Mouse (Mus musculus): ENCODE measurements at regions not wholly inside any gene's neighbourhood (a gene's known extent, or its start where the extent isn't known, plus 50 kb on each side); places are given as distances from the start of the nearest gene placed in this dataset.

DNA sequence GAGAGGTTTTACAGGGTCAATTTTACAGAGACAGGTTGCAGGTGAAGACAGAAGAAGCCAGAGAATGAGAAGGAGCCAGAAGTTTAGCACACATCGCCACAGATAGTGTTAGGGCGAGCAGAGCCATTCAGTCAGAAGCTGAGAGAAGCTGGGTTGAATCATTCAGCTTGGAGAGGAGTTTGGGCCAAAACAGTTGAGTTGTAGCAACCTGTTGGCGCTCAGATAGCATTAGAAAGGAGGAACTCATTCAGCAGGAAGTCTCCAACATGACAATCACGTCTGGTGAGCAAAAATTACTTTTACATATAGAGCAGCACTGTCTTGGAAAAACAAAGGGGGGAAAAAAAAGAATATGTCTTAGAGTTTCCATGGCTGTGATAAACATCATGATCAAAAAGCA is 53.2 kb downstream of the Fam43a start:
- Histone ChIP-seq H3K4me3 (replicated peaks; ENCODE audit: low read length) (no peak overlapping the region), H3K36me3 (ENCODE audit: insufficient read depth, low read length) (no peaks in the 10 kb centered on the region), H3K4me1 (replicated peaks; ENCODE audit: low read depth, low read length) (peaks cover 47% of the 10 kb centered on the region), H3K9me3 (ENCODE audit: low read length) (peaks cover 27% of the 10 kb centered on the region), H3K27me3 (ENCODE audit: insufficient read depth, low read length) (peaks cover 12% of the 10 kb centered on the region)
- no peak for TF ChIP-seq CTCF (conservative IDR thresholded peaks at IDR 0.05; ENCODE audit: low read length)
- TF ChIP-seq NANOG (IDR thresholded peaks at IDR 0.05; ENCODE audit: borderline replicate concordance, low read length): no peak
- no peak for TF ChIP-seq POU5F1 (IDR thresholded peaks at IDR 0.05; ENCODE audit: borderline replicate concordance, low read length)

DNA sequence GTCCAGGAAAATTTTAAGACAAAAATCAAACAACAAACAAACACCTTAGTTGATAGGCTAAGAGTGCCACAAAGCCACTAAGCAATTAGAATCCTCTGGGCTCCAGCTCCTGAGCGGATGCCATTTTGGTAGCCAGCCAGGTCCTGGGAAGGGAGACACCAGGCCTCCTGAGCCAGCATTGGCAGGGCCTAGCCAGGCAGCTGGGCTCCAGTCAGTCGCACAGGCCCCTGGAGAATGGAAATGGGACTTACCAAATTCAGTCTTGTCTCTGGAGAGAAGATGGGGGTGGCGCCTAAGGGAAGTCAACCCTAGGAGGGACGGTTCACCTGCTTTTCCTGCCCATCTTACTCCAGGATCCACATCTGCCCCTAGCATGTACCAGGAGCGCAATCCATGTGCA is 54.3 kb downstream of the Fam43a start:
- TF ChIP-seq POU5F1 (IDR thresholded peaks at IDR 0.05; ENCODE audit: borderline replicate concordance, low read length) (no peak), NANOG (IDR thresholded peaks at IDR 0.05; ENCODE audit: borderline replicate concordance, low read length) (no peak), CTCF (conservative IDR thresholded peaks at IDR 0.05; ENCODE audit: low read length) (no peak)
- H3K9me3 ChIP-seq (ENCODE audit: low read length): peaks cover 15% of the 10 kb centered on the region
- H3K36me3 ChIP-seq (ENCODE audit: insufficient read depth, low read length): no peaks in the 10 kb centered on the region
- no peak overlapping the region for H3K4me3 ChIP-seq (replicated peaks; ENCODE audit: low read length)
- H3K4me1 ChIP-seq (replicated peaks; ENCODE audit: low read depth, low read length): peaks cover 46% of the 10 kb centered on the region
- peaks cover 22% of the 10 kb centered on the region for H3K27me3 ChIP-seq (ENCODE audit: insufficient read depth, low read length)

DNA sequence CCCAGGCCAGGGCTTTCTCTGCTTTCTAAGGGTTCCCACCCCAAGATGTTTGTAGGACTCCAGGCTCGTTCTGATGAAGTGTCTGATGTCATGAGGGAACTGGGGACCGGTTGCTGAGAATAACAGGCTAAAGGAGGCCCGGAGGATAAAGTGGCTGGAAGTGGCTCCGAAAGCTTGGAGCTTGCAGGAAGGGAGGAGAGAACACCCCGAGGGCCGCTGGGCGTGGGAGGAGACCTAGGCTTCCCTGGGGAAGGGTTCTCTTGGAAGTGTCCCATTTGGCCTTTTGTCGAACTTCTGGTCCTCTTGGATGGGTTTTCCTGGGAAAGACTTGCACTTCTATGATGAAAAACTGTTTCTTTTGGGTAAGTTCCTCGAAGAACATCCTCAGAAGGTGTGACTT is 54.7 kb downstream of the Fam43a start:
- H3K4me3 ChIP-seq (replicated peaks; ENCODE audit: low read length): no peak overlapping the region
- H3K9me3 ChIP-seq (ENCODE audit: low read length): peaks cover 12% of the 10 kb centered on the region
- H3K4me1 ChIP-seq (replicated peaks; ENCODE audit: low read depth, low read length): peaks cover 46% of the 10 kb centered on the region
- no peaks in the 10 kb centered on the region for H3K36me3 ChIP-seq (ENCODE audit: insufficient read depth, low read length)
- TF ChIP-seq CTCF (conservative IDR thresholded peaks at IDR 0.05; ENCODE audit: low read length): no peak
- TF ChIP-seq NANOG (IDR thresholded peaks at IDR 0.05; ENCODE audit: borderline replicate concordance, low read length): no peak
- no peak for TF ChIP-seq POU5F1 (IDR thresholded peaks at IDR 0.05; ENCODE audit: borderline replicate concordance, low read length)
- peaks cover 24% of the 10 kb centered on the region for H3K27me3 ChIP-seq (ENCODE audit: insufficient read depth, low read length)

DNA sequence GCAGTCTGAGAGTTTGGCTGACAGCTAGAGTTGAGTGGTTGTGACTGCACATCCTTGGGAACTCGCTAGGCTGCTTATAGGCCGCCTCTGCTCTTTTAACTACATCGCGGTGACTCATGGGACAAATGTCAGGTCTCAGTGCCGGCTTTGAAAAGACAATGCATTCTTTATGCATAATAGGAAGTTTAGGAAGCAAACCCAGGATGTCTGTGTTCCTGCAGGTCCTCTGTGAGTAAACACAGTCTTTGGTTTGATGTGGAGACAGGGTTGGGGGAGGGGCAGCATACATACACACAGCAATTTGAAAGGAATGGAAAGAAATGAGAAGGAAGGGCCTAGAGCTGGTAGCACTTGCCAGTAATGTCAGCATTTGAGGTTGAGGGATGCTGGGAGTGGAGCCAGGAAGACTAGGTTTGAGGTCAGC is 56.3 kb downstream of the Fam43a start:
- Histone ChIP-seq H3K9me3 (ENCODE audit: low read length) (no peaks in the 10 kb centered on the region), H3K36me3 (ENCODE audit: insufficient read depth, low read length) (no peaks in the 10 kb centered on the region), H3K4me1 (replicated peaks; ENCODE audit: low read depth, low read length) (peaks cover 46% of the 10 kb centered on the region), H3K27me3 (ENCODE audit: insufficient read depth, low read length) (peaks cover 24% of the 10 kb centered on the region), H3K4me3 (replicated peaks; ENCODE audit: low read length) (no peak overlapping the region)
- TF ChIP-seq CTCF (conservative IDR thresholded peaks at IDR 0.05; ENCODE audit: low read length): no peak

DNA sequence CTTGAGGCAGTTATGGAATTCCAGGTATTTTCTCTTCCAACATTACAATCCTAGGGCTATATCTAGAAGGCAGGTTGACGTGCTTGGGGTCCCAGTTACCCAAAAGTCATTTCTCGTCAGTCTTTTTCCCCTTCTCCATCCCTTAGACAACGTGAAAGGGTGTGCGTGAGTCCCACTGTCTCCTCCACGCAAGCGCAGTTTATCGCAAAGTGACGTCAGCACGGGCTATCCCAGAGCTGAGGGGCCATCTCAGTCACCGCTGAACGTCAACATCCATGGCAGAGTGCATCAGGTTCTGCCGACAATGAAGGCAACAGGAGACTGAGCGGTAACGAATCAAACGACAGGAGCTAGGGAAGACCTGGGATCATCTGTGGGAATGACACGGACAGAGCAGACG is 57.4 kb downstream of the Fam43a start:
- H3K9me3 ChIP-seq (ENCODE audit: low read length): no peaks in the 10 kb centered on the region
- H3K36me3 ChIP-seq (ENCODE audit: insufficient read depth, low read length): no peaks in the 10 kb centered on the region
- TF ChIP-seq NANOG (IDR thresholded peaks at IDR 0.05; ENCODE audit: borderline replicate concordance, low read length) (no peak), POU5F1 (IDR thresholded peaks at IDR 0.05; ENCODE audit: borderline replicate concordance, low read length) (no peak), CTCF (conservative IDR thresholded peaks at IDR 0.05; ENCODE audit: low read length) (no peak)
- peak overlapping the region; percentile 55 for H3K4me3 ChIP-seq (replicated peaks; ENCODE audit: low read length)
- peaks cover 29% of the 10 kb centered on the region for H3K27me3 ChIP-seq (ENCODE audit: insufficient read depth, low read length)
- peaks cover 56% of the 10 kb centered on the region for H3K4me1 ChIP-seq (replicated peaks; ENCODE audit: low read depth, low read length)

DNA sequence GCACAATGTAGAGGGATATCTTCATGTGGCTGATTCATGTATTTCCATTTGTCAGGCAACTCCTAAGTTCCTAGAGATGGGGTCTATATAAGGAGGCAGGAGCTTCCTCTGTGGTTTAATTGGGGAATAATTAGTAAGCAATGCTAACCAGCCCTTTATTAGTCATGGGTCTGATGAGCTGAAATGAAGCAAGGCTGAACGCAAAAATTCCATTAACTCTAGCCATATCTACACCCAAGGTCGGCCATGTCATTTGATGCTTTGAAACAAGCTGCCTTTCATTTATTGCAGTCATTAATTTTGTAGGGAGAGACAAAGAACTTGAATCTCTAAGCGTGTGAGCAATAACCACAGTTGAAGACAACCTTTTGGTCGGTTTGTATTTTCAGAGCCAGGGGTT is 59.4 kb downstream of the Fam43a start:
- no peaks in the 10 kb centered on the region for H3K36me3 ChIP-seq (ENCODE audit: insufficient read depth, low read length)
- no peaks in the 10 kb centered on the region for H3K9me3 ChIP-seq (ENCODE audit: low read length)
- H3K4me3 ChIP-seq (replicated peaks; ENCODE audit: low read length): no peak overlapping the region
- TF ChIP-seq CTCF (conservative IDR thresholded peaks at IDR 0.05; ENCODE audit: low read length): no peak
- TF ChIP-seq POU5F1 (IDR thresholded peaks at IDR 0.05; ENCODE audit: borderline replicate concordance, low read length): no peak
- no peak for TF ChIP-seq NANOG (IDR thresholded peaks at IDR 0.05; ENCODE audit: borderline replicate concordance, low read length)
- H3K4me1 ChIP-seq (replicated peaks; ENCODE audit: low read depth, low read length): peaks cover 56% of the 10 kb centered on the region
- H3K27me3 ChIP-seq (ENCODE audit: insufficient read depth, low read length): peaks cover 44% of the 10 kb centered on the region

DNA sequence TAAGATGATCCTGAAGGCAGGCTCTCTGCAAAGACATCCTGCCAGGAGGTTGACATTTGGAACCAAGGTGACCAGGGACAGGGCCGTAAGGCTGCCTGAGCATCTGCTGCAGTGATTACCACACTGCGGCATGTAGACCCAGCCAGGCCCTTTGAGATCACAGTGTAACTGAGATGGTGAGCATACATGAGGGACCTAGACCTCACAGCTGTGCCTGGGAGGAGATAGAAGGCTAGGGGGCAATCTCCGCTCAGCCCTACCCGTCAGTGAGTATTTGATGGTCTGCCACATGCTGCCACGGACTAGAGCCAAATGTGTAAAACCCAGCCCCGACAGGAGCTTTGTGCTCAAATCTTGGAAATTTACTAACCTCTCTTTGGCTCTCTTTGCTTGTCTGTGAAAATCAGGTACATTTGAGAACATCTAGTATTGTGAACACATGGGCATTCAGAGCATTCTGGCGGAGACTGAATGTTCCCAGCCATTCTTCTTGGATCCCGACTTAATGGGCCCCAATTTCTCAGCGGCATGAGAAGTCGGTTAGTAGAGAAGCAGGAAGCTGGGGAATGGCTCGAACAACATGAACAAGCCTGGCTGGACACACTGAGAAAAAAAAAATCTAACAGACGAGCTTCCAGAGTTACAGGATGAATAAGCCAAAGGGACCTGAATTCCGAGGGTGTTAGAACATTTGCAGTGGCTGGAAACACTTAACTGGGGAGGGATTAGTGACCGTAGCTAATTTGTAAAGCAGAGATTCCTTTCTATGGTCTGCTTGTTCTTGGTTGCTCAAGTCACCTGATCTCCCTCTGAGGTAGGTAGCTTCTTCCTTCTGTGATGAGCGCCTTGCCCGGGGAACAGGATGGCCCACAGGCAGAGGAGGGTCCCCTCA is 61.8 kb downstream of the Fam43a start:
- H3K9me3 ChIP-seq (ENCODE audit: low read length): no peaks in the 10 kb centered on the region
- no peak for TF ChIP-seq POU5F1 (IDR thresholded peaks at IDR 0.05; ENCODE audit: borderline replicate concordance, low read length)
- no peak for TF ChIP-seq CTCF (conservative IDR thresholded peaks at IDR 0.05; ENCODE audit: low read length)
- no peak for TF ChIP-seq NANOG (IDR thresholded peaks at IDR 0.05; ENCODE audit: borderline replicate concordance, low read length)
- H3K4me3 ChIP-seq (replicated peaks; ENCODE audit: low read length): no peak overlapping the region

DNA sequence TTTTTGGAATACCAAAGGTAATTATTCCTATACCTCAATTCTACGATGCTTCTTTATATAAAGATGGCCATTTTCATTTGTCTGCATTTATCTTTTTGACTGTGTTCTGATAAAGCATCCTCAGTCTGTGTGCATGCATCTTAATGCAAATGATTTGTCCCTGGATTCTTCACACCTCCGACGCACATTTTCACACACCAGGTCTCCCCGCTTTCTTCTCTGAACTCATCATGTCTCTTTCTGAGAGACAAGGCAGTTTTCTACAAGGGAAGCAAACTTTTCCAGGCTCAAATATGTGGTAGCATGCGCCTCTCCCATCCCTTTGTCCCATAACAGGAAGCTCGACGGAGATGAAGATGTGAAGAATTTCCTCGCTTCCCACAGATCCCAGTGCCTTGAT is 63.5 kb downstream of the Fam43a start:
- H3K36me3 ChIP-seq (ENCODE audit: insufficient read depth, low read length): no peaks in the 10 kb centered on the region
- H3K4me1 ChIP-seq (replicated peaks; ENCODE audit: low read depth, low read length): peaks cover 17% of the 10 kb centered on the region
- no peaks in the 10 kb centered on the region for H3K9me3 ChIP-seq (ENCODE audit: low read length)
- TF ChIP-seq CTCF (conservative IDR thresholded peaks at IDR 0.05; ENCODE audit: low read length) (no peak), POU5F1 (IDR thresholded peaks at IDR 0.05; ENCODE audit: borderline replicate concordance, low read length) (no peak), NANOG (IDR thresholded peaks at IDR 0.05; ENCODE audit: borderline replicate concordance, low read length) (no peak)
- H3K27me3 ChIP-seq (ENCODE audit: insufficient read depth, low read length): peaks cover 47% of the 10 kb centered on the region
- no peak overlapping the region for H3K4me3 ChIP-seq (replicated peaks; ENCODE audit: low read length)

More for the DNA sequence above, 61.8 kb downstream of the Fam43a start:
- H3K27me3 ChIP-seq (ENCODE audit: insufficient read depth, low read length): peaks cover 57% of the 10 kb centered on the region
- no peaks in the 10 kb centered on the region for H3K36me3 ChIP-seq (ENCODE audit: insufficient read depth, low read length)
- H3K4me1 ChIP-seq (replicated peaks; ENCODE audit: low read depth, low read length): peaks cover 34% of the 10 kb centered on the region

DNA sequence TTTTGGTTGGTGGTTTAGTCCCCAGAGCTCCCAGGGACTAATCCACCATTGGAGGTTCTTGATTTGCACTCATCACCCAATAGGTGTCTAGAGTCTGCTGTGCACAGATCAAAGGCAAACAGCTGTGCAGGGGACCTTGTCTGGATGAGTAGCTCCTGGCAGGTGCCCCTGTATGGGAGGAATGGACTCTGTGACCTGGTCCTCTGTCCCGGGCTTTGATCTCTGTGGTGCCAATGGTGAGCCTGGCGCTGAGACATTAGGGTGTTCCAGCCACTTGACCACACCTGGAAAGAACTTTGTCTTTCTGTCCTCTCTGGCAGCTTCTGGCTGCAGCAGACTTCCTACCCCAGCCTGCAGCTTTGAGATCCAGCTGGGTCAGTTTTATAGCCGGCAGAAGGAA is 64.4 kb downstream of the Fam43a start:
- Histone ChIP-seq H3K36me3 (ENCODE audit: insufficient read depth, low read length) (no peaks in the 10 kb centered on the region), H3K4me1 (replicated peaks; ENCODE audit: low read depth, low read length) (peaks cover 17% of the 10 kb centered on the region), H3K27me3 (ENCODE audit: insufficient read depth, low read length) (peaks cover 38% of the 10 kb centered on the region), H3K4me3 (replicated peaks; ENCODE audit: low read length) (no peak overlapping the region), H3K9me3 (ENCODE audit: low read length) (no peaks in the 10 kb centered on the region)
- TF ChIP-seq CTCF (conservative IDR thresholded peaks at IDR 0.05; ENCODE audit: low read length) (no peak), POU5F1 (IDR thresholded peaks at IDR 0.05; ENCODE audit: borderline replicate concordance, low read length) (no peak), NANOG (IDR thresholded peaks at IDR 0.05; ENCODE audit: borderline replicate concordance, low read length) (no peak)
